Comparison of ENCODE assay signal across 11 mouse cellular contexts in the genomic region with DNA sequence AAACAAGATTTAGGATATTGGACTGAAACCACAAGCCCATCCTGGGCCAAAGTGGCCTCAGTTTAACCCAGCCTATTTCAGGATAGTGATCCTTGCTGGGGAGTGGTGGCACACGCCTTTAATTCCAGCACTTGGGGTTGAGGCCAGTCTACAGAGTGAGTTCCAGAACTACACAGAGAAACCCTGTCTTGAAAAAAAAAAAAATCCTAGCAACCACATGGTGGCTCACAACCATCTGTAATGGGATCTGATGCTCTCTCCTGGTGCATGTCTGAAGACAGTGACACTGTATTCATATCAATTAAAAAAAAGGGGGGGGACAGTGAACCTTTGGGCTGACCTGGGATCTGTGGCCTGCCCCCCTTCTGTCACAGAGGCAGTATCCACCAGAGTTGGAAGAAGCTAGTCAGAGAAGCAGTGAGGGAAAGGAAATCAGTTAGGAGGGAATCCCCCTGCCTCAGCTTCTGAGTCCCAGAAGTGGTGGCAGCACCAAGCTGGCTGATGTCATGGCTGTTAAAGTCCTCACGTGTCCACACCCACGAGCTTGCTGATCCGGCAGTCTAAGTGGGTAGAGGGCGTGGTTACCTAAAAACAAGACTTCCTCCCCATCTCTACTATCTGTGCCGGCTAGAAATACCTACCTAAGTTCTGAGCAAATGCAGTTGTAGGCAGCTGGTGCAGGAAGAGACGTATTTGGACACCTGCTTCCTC. TPM values are rescaled to one million over a fixed set of nuclear protein-coding genes. Genes with fewer than 3 reads are reported as not detected.
DNase-seq lines count a peak whose midpoint lies in the region; TF ChIP-seq lines count a peak whose summit lies in the region.
"Had no signal": no experiment of that assay in that cellular context is flagged by ENCODE, and none has a peak within 500 bp of the region (broad histone marks: within the 10 kb centered on the region; RNA-seq: fewer than 3 reads in every experiment).

No protein-coding gene starts in this region.

- no peak for TF ChIP-seq EP300 in MEL (IDR thresholded peaks at IDR 0.05; ENCODE audit: low read depth in 1 of 2, low read length in 2 of 2)

- 33% methylated on average over 7 of the region's 7 CpGs for WGBS in lung, adult 2 months

- DNase-seq in lung, postnatal 36 days, result peak; percentile 54
- DNase-seq in lung, adult 2 months, result no peak
- peak; percentile 69 for DNase-seq in MEL (ENCODE audit: low read depth, low spot score)
- DNase-seq in naive thymus-derived CD4-positive, alpha-beta T cell, adult 2 months (ENCODE audit: low read depth), result peak; percentile 96
- DNase-seq in thymus, postnatal 10 days (ENCODE audit: low spot score in 2 of 2), result peak; percentile 72 to 78
- no peak for DNase-seq in kidney, adult 18-20 months
- no peak for DNase-seq in c-Kit-positive CD71-positive TER-119-positive erythroid progenitor cells, embryonic 14.5 days (ENCODE audit: low spot score)
- no peak for DNase-seq in cerebellum, adult 8-10 months

- H3K9ac ChIP-seq in MEL (ENCODE audit: control insufficient read depth, low read depth, low read length, poor library complexity, severe bottlenecking), result peak overlapping the region; percentile 31; the same call in 1 of the 2 replicates
- H3K9ac ChIP-seq: midbrain, embryonic 12.5 days; neural tube, embryonic 15.5 days had no signal

- TF ChIP-seq RAD21 in MEL (IDR thresholded peaks at IDR 0.05; ENCODE audit: low read depth, low read length), result no peak

- H3K4me3 ChIP-seq in lung, adult 2 months (replicated peaks; ENCODE audit: extremely low read depth, low read depth, low read length), result no peak overlapping the region
- H3K4me3 ChIP-seq in MEL (ENCODE audit: control insufficient read depth in 1 of 2, insufficient read depth in 1 of 2, low read depth in 2 of 2, low read length in 2 of 2), result peak overlapping the region; percentile 11 to 28; a peak in 2 of 4 replicates
- H3K4me3 ChIP-seq: midbrain, embryonic 12.5 days; neural tube, embryonic 15.5 days had no signal

- peaks cover 7% of the 10 kb centered on the region for H3K4me1 ChIP-seq in lung, adult 2 months (ENCODE audit: control insufficient read depth, insufficient read depth, low read length)
- H3K4me1 ChIP-seq in MEL (ENCODE audit: control insufficient read depth in 1 of 2, insufficient read depth in 2 of 2, low read length in 2 of 2), result peaks cover 8 to 24% of the 10 kb centered on the region in 2 experiments; a peak in 3 of 4 replicates

- no peaks in the 10 kb centered on the region for H3K9me3 ChIP-seq in MEL (replicated peaks; ENCODE audit: insufficient read depth, low read length)
- H3K9me3 ChIP-seq: midbrain, embryonic 12.5 days; neural tube, embryonic 15.5 days had no signal

- no peaks in the 10 kb centered on the region for H3K27me3 ChIP-seq in MEL (ENCODE audit: control insufficient read depth in 1 of 2, insufficient read depth in 2 of 2, low read length in 2 of 2)
- H3K27me3 ChIP-seq: neural tube, embryonic 15.5 days had no signal

- no peaks in the 10 kb centered on the region for H3K79me2 ChIP-seq in MEL (ENCODE audit: control insufficient read depth, insufficient read depth, low read length, poor library complexity)

- peaks cover 0 to 8% of the 10 kb centered on the region in 2 experiments; a peak in 2 of 4 replicates for H3K36me3 ChIP-seq in MEL (ENCODE audit: control insufficient read depth in 1 of 2, insufficient read depth in 2 of 2, low read length in 2 of 2)

- no peak for TF ChIP-seq CTCF in lung, adult 2 months (IDR thresholded peaks at IDR 0.05; ENCODE audit: insufficient read depth, low read length)
- no peak; a peak in 1 of 6 replicates for TF ChIP-seq CTCF in MEL (IDR thresholded peaks at IDR 0.05 in 2 of 3, conservative IDR thresholded peaks at IDR 0.05 in 1 of 3; ENCODE audit: control insufficient read depth in 1 of 3, insufficient read depth in 1 of 3, low read depth in 2 of 3, low read length in 3 of 3, poor library complexity in 1 of 3, severe bottlenecking in 1 of 3)

- H3K27ac ChIP-seq in MEL (ENCODE audit: control insufficient read depth, low read depth, low read length), result no peak overlapping the region
- H3K27ac ChIP-seq: midbrain, embryonic 12.5 days; neural tube, embryonic 15.5 days had no signal

- no peak for TF ChIP-seq POLR2A in lung, adult 2 months (IDR thresholded peaks at IDR 0.05; ENCODE audit: borderline replicate concordance, extremely low read depth, low read depth, low read length)
- no peak for TF ChIP-seq POLR2A in MEL (IDR thresholded peaks at IDR 0.05; ENCODE audit: control insufficient read depth in 1 of 2, insufficient read depth in 1 of 2, low read depth in 1 of 2, low read length in 2 of 2, poor library complexity in 1 of 2)

TF ChIP-seq in MEL, 35 proteins besides CTCF, POLR2A, EP300 and RAD21:
- no peak for TF ChIP-seq MYB (IDR thresholded peaks at IDR 0.05; ENCODE audit: low read depth, low read length)
- no peak for TF ChIP-seq MAZ (IDR thresholded peaks at IDR 0.05; ENCODE audit: low read depth, low read length)
- TF ChIP-seq MAFK (IDR thresholded peaks at IDR 0.05; ENCODE audit: borderline replicate concordance, low read depth, low read length), result no peak
- TF ChIP-seq NRF1 (IDR thresholded peaks at IDR 0.05; ENCODE audit: insufficient read depth, low read depth, low read length, poor library complexity, severe bottlenecking), result no peak
- TF ChIP-seq ETS1 (IDR thresholded peaks at IDR 0.05; ENCODE audit: low read depth, low read length), result 0 out of 2 replicates have a peak, but pooled peaks have one; percentile 10
- TF ChIP-seq GATA1 (IDR thresholded peaks at IDR 0.05; ENCODE audit: low read depth, low read length), result no peak
- TF ChIP-seq POLR2AphosphoS5 (IDR thresholded peaks at IDR 0.05; ENCODE audit: borderline replicate concordance, low read depth, low read length), result no peak
- TF ChIP-seq ZKSCAN1 (IDR thresholded peaks at IDR 0.05; ENCODE audit: low read depth, low read length), result no peak
- TF ChIP-seq ZNF384 (IDR thresholded peaks at IDR 0.05; ENCODE audit: low read depth, low read length), result peak; percentile 68; the same call in 1 of the 2 replicates
- no peak for TF ChIP-seq GABPA (IDR thresholded peaks at IDR 0.05; ENCODE audit: low read depth, low read length)
- TF ChIP-seq UBTF (IDR thresholded peaks at IDR 0.05; ENCODE audit: borderline replicate concordance, insufficient read depth, low read depth, low read length), result no peak
- TF ChIP-seq TBP (IDR thresholded peaks at IDR 0.05; ENCODE audit: low read depth, low read length), result no peak
- no peak for TF ChIP-seq NELFE (IDR thresholded peaks at IDR 0.05; ENCODE audit: low read depth, low read length)
- peak; percentile 75 for TF ChIP-seq BHLHE40 (IDR thresholded peaks at IDR 0.05; ENCODE audit: borderline replicate concordance, low read depth, low read length)
- no peak for TF ChIP-seq ZMIZ1 (IDR thresholded peaks at IDR 0.05; ENCODE audit: low read depth, low read length)
- TF ChIP-seq TAL1 (IDR thresholded peaks at IDR 0.05; ENCODE audit: low read length), result no peak
- no peak for TF ChIP-seq E2F4 (IDR thresholded peaks at IDR 0.05; ENCODE audit: borderline replicate concordance, low read depth, low read length)
- no peak for TF ChIP-seq HCFC1 (IDR thresholded peaks at IDR 0.05; ENCODE audit: low read depth, low read length)
- no peak for TF ChIP-seq TCF12 (IDR thresholded peaks at IDR 0.05; ENCODE audit: low read depth, low read length)
- TF ChIP-seq USF1 (IDR thresholded peaks at IDR 0.05; ENCODE audit: low read depth, low read length), result peak; percentile 79
- no peak for TF ChIP-seq RCOR1 (IDR thresholded peaks at IDR 0.05; ENCODE audit: low read depth, low read length)
- peak; percentile 3; the same call in 1 of the 2 replicates for TF ChIP-seq MAX (IDR thresholded peaks at IDR 0.05; ENCODE audit: low read length)
- TF ChIP-seq MYC (IDR thresholded peaks at IDR 0.05; ENCODE audit: low read depth, low read length), result no peak
- TF ChIP-seq USF2 (IDR thresholded peaks at IDR 0.05; ENCODE audit: borderline replicate concordance in 1 of 2, insufficient read depth in 1 of 2, low read depth in 1 of 2, low read length in 2 of 2), result 0 out of 4 replicates have a peak, but pooled peaks of 1 of the 2 experiments have one; percentile 17

RNA-seq across cellular contexts. Expression of a gene that starts 3.1 kb away (rescaled TPM):
- 2.7 and 5.1 TPM in 2 replicates for polyA plus RNA-seq in lung, adult 2 months (2012; rRNA removed)
- total RNA-seq in MEL (2012; rRNA removed), result 1.2 and 1.3 TPM in 2 replicates
- 10 to 100 TPM in 1 of 2 experiments, not detected in 1; 10.4 TPM for polyA plus RNA-seq in MEL (2012; ENCODE audit: insufficient read depth in 1 of 2, insufficient read length in 2 of 2, low read depth in 1 of 2, low replicate concordance in 2 of 2, missing spikeins in 1 of 2)

RNA-seq across cellular contexts. Expression of a gene that starts 12.8 kb away (rescaled TPM):
- 18.5 and 20.9 TPM in 2 replicates for polyA plus RNA-seq in lung, adult 2 months (2012; rRNA removed)
- 13.1 and 15.1 TPM in 2 replicates for total RNA-seq in MEL (2012; rRNA removed)
- 10 to 100 TPM in 1 of 2 experiments, not detected in 1; 24.5 TPM for polyA plus RNA-seq in MEL (2012; ENCODE audit: insufficient read depth in 1 of 2, insufficient read length in 2 of 2, low read depth in 1 of 2, low replicate concordance in 2 of 2, missing spikeins in 1 of 2)

RNA-seq across cellular contexts. Expression of a gene that starts 23.8 kb away (rescaled TPM):
- polyA plus RNA-seq in lung, adult 2 months (2012; rRNA removed), result 16.0 and 25.6 TPM in 2 replicates
- total RNA-seq in MEL (2012; rRNA removed), result 1.8 and 2.3 TPM in 2 replicates
- 1 to 10 TPM in 1 of 2 experiments, not detected in 1; 4.4 TPM for polyA plus RNA-seq in MEL (2012; ENCODE audit: insufficient read depth in 1 of 2, insufficient read length in 2 of 2, low read depth in 1 of 2, low replicate concordance in 2 of 2, missing spikeins in 1 of 2)

RNA-seq across cellular contexts. Expression of a gene that starts 27.5 kb away (rescaled TPM):
- 426 and 513 TPM in 2 replicates for polyA plus RNA-seq in lung, adult 2 months (2012; rRNA removed)
- 4,634 and 4,715 TPM in 2 replicates for total RNA-seq in MEL (2012; rRNA removed)
- 1,000 to 10,000 TPM in 1 of 2 experiments, 100 to 1,000 TPM in 1; 210 to 2,650 TPM for polyA plus RNA-seq in MEL (2012; ENCODE audit: insufficient read depth in 1 of 2, insufficient read length in 2 of 2, low read depth in 1 of 2, low replicate concordance in 2 of 2, missing spikeins in 1 of 2)

RNA-seq across cellular contexts. Expression of a gene that starts 54.2 kb away (rescaled TPM):
- polyA plus RNA-seq in lung, adult 2 months (2012; rRNA removed), result 0.88 and 1.2 TPM in 2 replicates
- not detected in 2 replicates for total RNA-seq in MEL (2012; rRNA removed)
- polyA plus RNA-seq in MEL (2012; ENCODE audit: insufficient read depth in 1 of 2, insufficient read length in 2 of 2, low read depth in 1 of 2, low replicate concordance in 2 of 2, missing spikeins in 1 of 2), result under 1 TPM in 1 of 2 experiments, not detected in 1; 0.04 TPM
- total RNA-seq: hematopoietic stem cell, adult 5-6 weeks had no signal

Comparison
In these comparisons a context has a peak if more than half of its experiments do, and no peak if none do; other contexts are left out.
1. DNase-seq: peak in lung, postnatal 36 days (single experiment), MEL (single experiment), naive thymus-derived CD4-positive, alpha-beta T cell, adult 2 months (single experiment) and thymus, postnatal 10 days (2 of 2); none in lung, adult 2 months (single experiment), kidney, adult 18-20 months (single experiment), c-Kit-positive CD71-positive TER-119-positive erythroid progenitor cells, embryonic 14.5 days (single experiment) and cerebellum, adult 8-10 months (single experiment).